Mouse (Mus musculus): ENCODE results near the gene Bsn. TPM values are rescaled to one million over a fixed set of nuclear protein-coding genes. Genes with fewer than 3 reads are reported as not detected.

The Bsn gene
- polyA plus RNA-seq, 1 experiment from 2014 or later: 4.1 TPM

- peak overlapping the region; percentile 47; the same call in 1 of the 2 replicates for H3K27ac ChIP-seq (ENCODE audit: low read depth)
- H3K9ac ChIP-seq (ENCODE audit: low read length): peak overlapping the region; percentile 56
- peak overlapping the region; percentile 99 for H3K4me2 ChIP-seq (ENCODE audit: low read length)
- peaks cover 28% of the 10 kb centered on the region for H3K36me3 ChIP-seq (ENCODE audit: control insufficient read depth, insufficient read depth, low read length)
- H3K4me3 ChIP-seq (ENCODE audit: low read depth, low read length): peak overlapping the region; percentile 63
- no peaks in the 10 kb centered on the region for H3K27me3 ChIP-seq (replicated peaks; ENCODE audit: control insufficient read depth, insufficient read depth, low read length)
- ATAC-seq (replicated peaks; ENCODE audit: low FRiP score, low TSS enrichment, low read depth) (peak; percentile 12), DNase-seq (ENCODE audit: low spot score) (peak; percentile 77)
- H3K4me1 ChIP-seq (replicated peaks; ENCODE audit: control insufficient read depth, insufficient read depth, low read length): peaks cover 17% of the 10 kb centered on the region; the same call in 1 of the 2 replicates
- no peaks in the 10 kb centered on the region for H3K9me3 ChIP-seq (ENCODE audit: control insufficient read depth, low read length)
- WGBS: 1% methylated on average over 16 of the region's 16 CpGs
These were observed 95.2 kb downstream of the Bsn start for GRCm38 (mm10) chr9:108094998-108095411.

- Histone ChIP-seq H3K36me3 (ENCODE audit: control insufficient read depth, insufficient read depth, low read length) (peaks cover 34% of the 10 kb centered on the region), H3K27me3 (replicated peaks; ENCODE audit: control insufficient read depth, insufficient read depth, low read length) (no peaks in the 10 kb centered on the region), H3K4me1 (replicated peaks; ENCODE audit: control insufficient read depth, insufficient read depth, low read length) (peaks cover 17% of the 10 kb centered on the region; the same call in 1 of the 2 replicates), H3K9me3 (ENCODE audit: control insufficient read depth, low read length) (no peaks in the 10 kb centered on the region), H3K27ac (ENCODE audit: low read depth) (peak within 1 kb of the TSS; percentile 47; the same call in 1 of the 2 replicates), H3K4me2 (ENCODE audit: low read length) (peak within 1 kb of the TSS; percentile 99), H3K9ac (ENCODE audit: low read length) (peak within 1 kb of the TSS; percentile 56), H3K4me3 (ENCODE audit: low read depth, low read length) (peak within 1 kb of the TSS; percentile 63)
- WGBS: under 1% methylated on average over 52 of the region's 52 CpGs
- peak; percentile 95 for ATAC-seq (replicated peaks; ENCODE audit: low FRiP score, low TSS enrichment, low read depth)
- peak; percentile 98 for DNase-seq (ENCODE audit: low spot score)
These were observed 95.8 kb downstream of the Bsn start, which contains the start of gene Apeh for GRCm38 (mm10) chr9:108094184-108094941. Gene Apeh, minus strand, starts transcription at chr9:108094606.

GRCm38 (mm10) chr9:108093586-108093985 is 96.6 kb downstream of the Bsn start:
- ATAC-seq (replicated peaks; ENCODE audit: low FRiP score, low TSS enrichment, low read depth): no peak
- H3K4me1 ChIP-seq (replicated peaks; ENCODE audit: control insufficient read depth, insufficient read depth, low read length): peaks cover 14% of the 10 kb centered on the region; the same call in 1 of the 2 replicates
- H3K9me3 ChIP-seq (ENCODE audit: control insufficient read depth, low read length): no peaks in the 10 kb centered on the region
- no peaks in the 10 kb centered on the region for H3K27me3 ChIP-seq (replicated peaks; ENCODE audit: control insufficient read depth, insufficient read depth, low read length)
- peak overlapping the region; percentile 63 for H3K4me3 ChIP-seq (ENCODE audit: low read depth, low read length)
- peak overlapping the region; percentile 56 for H3K9ac ChIP-seq (ENCODE audit: low read length)
- no peak overlapping the region for H3K27ac ChIP-seq (ENCODE audit: low read depth)
- DNase-seq (ENCODE audit: low spot score): no peak
- H3K4me2 ChIP-seq (ENCODE audit: low read length): peak overlapping the region; percentile 99
- 65% methylated on average over 10 of the region's 10 CpGs for WGBS
- H3K36me3 ChIP-seq (ENCODE audit: control insufficient read depth, insufficient read depth, low read length): peaks cover 38% of the 10 kb centered on the region

DNA sequence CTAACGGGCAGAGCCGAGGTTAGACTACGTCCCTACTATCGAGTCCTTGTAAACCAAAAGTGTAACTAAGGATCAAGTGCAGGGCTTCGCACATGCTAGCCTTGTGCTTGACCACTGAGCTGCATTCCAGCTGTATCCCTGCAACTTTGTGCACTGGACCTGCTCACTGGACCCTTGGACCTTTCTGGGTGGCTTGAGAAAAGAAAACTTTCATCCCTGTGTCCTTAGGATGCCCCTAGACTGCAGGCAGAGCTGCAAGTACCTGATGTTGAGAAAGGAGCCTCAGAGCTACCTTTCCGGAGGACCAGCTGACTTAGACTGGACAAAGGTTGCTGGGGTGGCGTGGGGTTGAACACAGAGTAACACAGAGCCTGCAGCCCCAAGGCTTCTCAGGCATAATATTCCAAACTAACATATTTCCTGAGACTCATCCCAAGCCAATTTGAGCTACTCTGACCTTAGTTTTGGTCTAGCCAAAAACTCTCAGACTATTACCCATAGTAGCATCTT is 99.5 kb downstream of the Bsn start:
- Histone ChIP-seq H3K36me3 (ENCODE audit: control insufficient read depth, insufficient read depth, low read length) (peaks cover 67% of the 10 kb centered on the region), H3K4me3 (ENCODE audit: low read depth, low read length) (no peak overlapping the region), H3K27ac (ENCODE audit: low read depth) (no peak overlapping the region), H3K4me1 (replicated peaks; ENCODE audit: control insufficient read depth, insufficient read depth, low read length) (peaks cover 6% of the 10 kb centered on the region; the same call in 1 of the 2 replicates), H3K9ac (ENCODE audit: low read length) (no peak overlapping the region), H3K27me3 (replicated peaks; ENCODE audit: control insufficient read depth, insufficient read depth, low read length) (no peaks in the 10 kb centered on the region), H3K9me3 (ENCODE audit: control insufficient read depth, low read length) (no peaks in the 10 kb centered on the region), H3K4me2 (ENCODE audit: low read length) (no peak overlapping the region)
- ATAC-seq (replicated peaks; ENCODE audit: low FRiP score, low TSS enrichment, low read depth) (no peak), DNase-seq (ENCODE audit: low spot score) (no peak)
- WGBS: 91% methylated on average over 7 of the region's 7 CpGs

- Histone ChIP-seq H3K4me1 (replicated peaks; ENCODE audit: control insufficient read depth, insufficient read depth, low read length) (no peaks in the 10 kb centered on the region), H3K9me3 (ENCODE audit: control insufficient read depth, low read length) (no peaks in the 10 kb centered on the region), H3K27ac (ENCODE audit: low read depth) (no peak overlapping the region), H3K9ac (ENCODE audit: low read length) (no peak overlapping the region), H3K36me3 (ENCODE audit: control insufficient read depth, insufficient read depth, low read length) (peaks cover 58% of the 10 kb centered on the region), H3K4me3 (ENCODE audit: low read depth, low read length) (no peak overlapping the region), H3K27me3 (replicated peaks; ENCODE audit: control insufficient read depth, insufficient read depth, low read length) (peaks cover 37% of the 10 kb centered on the region), H3K4me2 (ENCODE audit: low read length) (no peak overlapping the region)
- 97% methylated on average over 4 of the region's 4 CpGs for WGBS
- ATAC-seq (replicated peaks; ENCODE audit: low FRiP score, low TSS enrichment, low read depth) (no peak), DNase-seq (ENCODE audit: low spot score) (no peak)
These were observed 104.9 kb downstream of the Bsn start for GRCm38 (mm10) chr9:108085261-108085660.

GRCm38 (mm10) chr9:108083561-108083960 is 106.6 kb downstream of the Bsn start:
- WGBS: 72% methylated on average over 6 of the region's 6 CpGs
- H3K4me2 ChIP-seq (ENCODE audit: low read length): no peak overlapping the region
- H3K4me3 ChIP-seq (ENCODE audit: low read depth, low read length): no peak overlapping the region
- peaks cover 45% of the 10 kb centered on the region for H3K36me3 ChIP-seq (ENCODE audit: control insufficient read depth, insufficient read depth, low read length)
- ATAC-seq (replicated peaks; ENCODE audit: low FRiP score, low TSS enrichment, low read depth) (no peak), DNase-seq (ENCODE audit: low spot score) (no peak)
- H3K27ac ChIP-seq (ENCODE audit: low read depth): no peak overlapping the region
- no peaks in the 10 kb centered on the region for H3K9me3 ChIP-seq (ENCODE audit: control insufficient read depth, low read length)
- H3K4me1 ChIP-seq (replicated peaks; ENCODE audit: control insufficient read depth, insufficient read depth, low read length): 0 out of 2 replicates have a peak, but pooled peaks cover under 1% of the 10 kb centered on the region
- H3K27me3 ChIP-seq (replicated peaks; ENCODE audit: control insufficient read depth, insufficient read depth, low read length): peaks cover 37% of the 10 kb centered on the region
- no peak overlapping the region for H3K9ac ChIP-seq (ENCODE audit: low read length)

DNA sequence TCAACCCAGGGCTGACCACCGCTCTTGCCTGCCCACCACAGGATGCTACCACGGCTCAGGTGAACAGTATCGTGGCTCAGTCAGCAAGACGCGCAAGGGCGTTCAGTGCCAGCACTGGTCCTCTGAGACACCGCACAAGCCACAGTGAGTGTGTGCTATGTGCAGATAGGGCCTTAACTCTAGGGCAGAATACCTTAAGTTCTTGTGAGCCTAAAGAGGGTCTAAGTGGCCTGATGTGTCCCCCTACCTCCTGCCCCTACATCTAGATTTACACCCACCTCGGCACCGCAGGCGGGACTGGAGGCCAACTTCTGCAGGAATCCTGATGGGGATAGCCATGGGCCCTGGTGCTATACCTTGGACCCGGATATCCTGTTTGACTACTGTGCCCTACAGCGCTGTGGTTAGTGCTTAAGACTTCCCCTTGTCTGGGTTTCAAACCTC is 107.2 kb downstream of the Bsn start, which contains the start of gene Rnf123:
Gene Rnf123 (minus strand): TSS at position 359 of the 444 bp plus-strand sequence.
- Histone ChIP-seq H3K9ac (ENCODE audit: low read length) (no peak within 1 kb of the TSS), H3K27ac (ENCODE audit: low read depth) (no peak within 1 kb of the TSS), H3K27me3 (replicated peaks; ENCODE audit: control insufficient read depth, insufficient read depth, low read length) (peaks cover 37% of the 10 kb centered on the region), H3K36me3 (ENCODE audit: control insufficient read depth, insufficient read depth, low read length) (peaks cover 39% of the 10 kb centered on the region), H3K4me1 (replicated peaks; ENCODE audit: control insufficient read depth, insufficient read depth, low read length) (peaks cover 6% of the 10 kb centered on the region; the same call in 1 of the 2 replicates), H3K4me3 (ENCODE audit: low read depth, low read length) (no peak within 1 kb of the TSS), H3K4me2 (ENCODE audit: low read length) (peak within 1 kb of the TSS; percentile 18), H3K9me3 (ENCODE audit: control insufficient read depth, low read length) (no peaks in the 10 kb centered on the region)
- no peak for ATAC-seq (replicated peaks; ENCODE audit: low FRiP score, low TSS enrichment, low read depth)
- peak; percentile 54 for DNase-seq (ENCODE audit: low spot score)
- 34% methylated on average over 12 of the region's 12 CpGs for WGBS

DNA sequence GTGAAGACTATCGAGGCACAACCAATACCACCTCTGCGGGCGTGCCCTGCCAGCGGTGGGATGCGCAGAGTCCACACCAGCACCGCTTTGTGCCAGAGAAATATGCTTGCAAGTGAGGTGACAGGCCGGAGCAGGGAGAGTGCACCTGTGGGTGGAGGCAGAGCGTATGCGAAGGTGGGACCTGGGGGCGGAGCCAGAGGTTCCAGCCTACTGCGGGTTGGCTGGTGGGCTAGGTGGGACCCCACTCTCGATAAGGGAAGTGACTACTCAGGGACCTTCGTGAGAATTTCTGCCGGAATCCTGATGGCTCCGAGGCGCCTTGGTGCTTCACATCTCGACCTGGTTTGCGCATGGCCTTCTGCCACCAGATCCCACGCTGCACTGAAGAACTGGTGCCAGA is 107.6 kb downstream of the Bsn start:
- no peak overlapping the region for H3K27ac ChIP-seq (ENCODE audit: low read depth)
- no peak for ATAC-seq (replicated peaks; ENCODE audit: low FRiP score, low TSS enrichment, low read depth)
- H3K27me3 ChIP-seq (replicated peaks; ENCODE audit: control insufficient read depth, insufficient read depth, low read length): peaks cover 37% of the 10 kb centered on the region
- H3K4me1 ChIP-seq (replicated peaks; ENCODE audit: control insufficient read depth, insufficient read depth, low read length): peaks cover 9% of the 10 kb centered on the region; the same call in 1 of the 2 replicates
- peaks cover 35% of the 10 kb centered on the region for H3K36me3 ChIP-seq (ENCODE audit: control insufficient read depth, insufficient read depth, low read length)
- H3K9me3 ChIP-seq (ENCODE audit: control insufficient read depth, low read length): no peaks in the 10 kb centered on the region
- peak overlapping the region; percentile 18 for H3K4me2 ChIP-seq (ENCODE audit: low read length)
- no peak overlapping the region for H3K9ac ChIP-seq (ENCODE audit: low read length)
- 5% methylated on average over 19 of the region's 19 CpGs for WGBS
- DNase-seq (ENCODE audit: low spot score): peak; percentile 62
- H3K4me3 ChIP-seq (ENCODE audit: low read depth, low read length): no peak overlapping the region
